Mouse (Mus musculus): ENCODE data around the gene Chst8.

GRCm38 (mm10) chr7:34746586-34746985, 65.9 kb downstream of the Chst8 start:
- no peak for TF ChIP-seq CTCF (IDR thresholded peaks at IDR 0.05; ENCODE audit: low read depth)
- no peak for TF ChIP-seq EP300 (IDR thresholded peaks at IDR 0.05; ENCODE audit: low read depth)

All from liver, postnatal 0 days (tissue).